Mouse (Mus musculus) heart, postnatal 10 days (tissue): ENCODE results near the gene Arhgap28. TPM values are rescaled to one million over a fixed set of nuclear protein-coding genes. Genes with fewer than 3 reads are reported as not detected.
A peak's percentile ranks its signal among the peaks of the same experiment; 100 is the strongest.

Source experiments
- DNase-seq, 2 experiments: peaks; one replicate each; pipeline ENCODE4 v3.0.0; 2021
- intact Hi-C: fragments of 180-260 bp; cut with DNase I; formaldehyde crosslinking; loops from one replicate; pipeline ENCODE4 v1.15.1; 2025
- total RNA-seq, 2 experiments: library from RNA; stranded (reverse); gene quantifications; 2 replicates each; pipeline ENCODE4 v1.2.3; 2021

Gene Arhgap28
- total RNA-seq, result 10 to 100 TPM in 1 of 2 experiments, 1 to 10 TPM in 1; 6.3 to 10.7 TPM

DNA sequence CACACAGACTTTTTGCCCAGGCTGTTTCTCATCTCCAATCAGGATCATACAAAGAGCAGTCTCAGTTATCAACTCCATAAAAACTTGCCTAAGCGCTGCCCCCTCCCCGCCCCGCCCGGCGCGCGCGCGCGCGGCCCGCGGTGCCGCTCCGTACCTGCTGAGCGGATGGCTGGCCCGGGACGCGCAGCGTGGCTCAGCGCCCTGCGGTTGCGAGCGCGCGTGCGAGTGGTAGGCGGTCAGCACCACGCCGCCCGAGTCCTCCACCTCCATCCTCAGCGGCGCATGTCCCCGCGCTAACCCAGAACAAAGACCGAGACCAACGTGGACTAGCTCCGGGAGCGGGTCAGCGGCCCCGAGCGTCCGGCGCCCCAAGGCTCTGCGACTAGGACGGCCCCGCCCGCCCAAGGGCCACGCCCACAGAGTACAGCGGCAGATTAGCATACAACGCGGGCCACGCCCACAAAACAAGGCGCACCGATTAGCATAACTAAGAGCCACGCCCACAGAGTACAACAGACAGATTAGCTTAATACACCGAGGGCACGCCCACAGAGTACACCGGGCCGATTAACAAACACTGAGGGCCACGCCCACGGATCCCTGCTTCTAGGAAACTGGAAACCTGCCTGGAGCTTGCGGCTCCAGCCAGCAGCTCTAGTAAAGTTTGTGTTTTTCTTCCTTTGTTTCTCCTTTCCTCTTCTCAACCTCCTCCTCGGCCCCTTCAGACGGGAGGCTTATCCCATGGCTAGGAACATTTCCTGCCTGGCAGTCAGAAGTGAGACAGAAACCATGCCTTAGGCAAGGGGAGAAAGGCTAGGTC is at the start of gene Arhgap28:
Gene Arhgap28 (minus strand): TSS at position 380 of the 820 bp plus-strand sequence.
- DNase-seq, result peak; percentile 95
- intact Hi-C loops, result loop anchor here (5.0 kb wide), 3 partner anchors 92 to 163 kb away; no protein-coding TSS in a partner anchor

DNA sequence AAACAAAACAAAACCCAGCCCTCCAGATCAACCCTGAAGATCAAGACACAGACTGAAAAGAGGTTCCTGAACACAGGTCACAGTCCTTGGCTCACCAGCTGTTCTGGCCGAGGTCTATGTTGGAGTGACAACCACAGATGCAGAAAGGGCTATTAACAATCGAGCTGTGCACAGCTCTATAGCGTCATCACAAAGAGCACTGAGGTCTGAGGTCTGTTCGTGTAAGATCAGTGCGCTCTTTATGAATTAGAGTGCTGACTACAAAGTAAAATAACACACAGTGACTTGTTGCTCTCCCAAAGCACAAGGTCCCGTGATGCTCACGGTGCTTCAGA is 42.4 kb upstream of the Arhgap28 start:
- DNase-seq, result no peak
- intact Hi-C loops, result no loop called here

DNA sequence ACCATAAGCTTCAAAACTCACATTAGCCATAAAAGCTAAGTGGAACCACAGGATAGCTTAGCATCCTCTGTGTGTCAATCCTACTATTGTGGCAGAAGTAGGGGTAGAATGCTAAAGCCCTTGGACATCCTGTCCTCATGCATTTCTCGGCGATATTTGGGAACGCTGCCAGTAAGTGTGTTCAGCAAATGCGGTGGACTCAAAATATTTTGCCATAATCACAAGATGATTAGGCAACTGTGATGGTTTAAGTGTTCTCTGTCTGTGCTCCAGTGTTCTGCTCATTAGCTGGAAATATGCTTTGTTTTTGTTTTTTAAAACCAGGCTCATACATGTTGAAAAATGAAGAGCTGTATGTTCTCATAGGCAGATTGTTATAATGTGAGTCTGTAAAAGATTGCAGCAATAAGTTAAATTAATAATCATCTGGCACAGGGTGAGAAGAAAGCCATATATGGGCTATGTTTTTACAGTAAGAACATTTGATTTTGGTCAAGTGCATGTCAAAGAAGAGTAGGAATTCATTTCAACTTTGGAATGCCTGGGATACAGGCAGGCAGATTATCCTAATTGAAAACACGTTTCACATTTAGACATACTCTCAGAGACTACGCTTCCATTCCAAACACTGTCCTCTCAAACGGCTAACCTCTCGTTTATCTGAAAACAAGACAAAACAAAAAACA is 41.9 kb upstream of the Arhgap28 start:
- peak; percentile 9 to 15 for DNase-seq
- intact Hi-C loops, result no loop called here

- intact Hi-C loops, result no loop called here
- DNase-seq, result no peak
These were observed 38.5 kb upstream of the Arhgap28 start for GRCm38 (mm10) chr17:68042377-68042776.

DNA sequence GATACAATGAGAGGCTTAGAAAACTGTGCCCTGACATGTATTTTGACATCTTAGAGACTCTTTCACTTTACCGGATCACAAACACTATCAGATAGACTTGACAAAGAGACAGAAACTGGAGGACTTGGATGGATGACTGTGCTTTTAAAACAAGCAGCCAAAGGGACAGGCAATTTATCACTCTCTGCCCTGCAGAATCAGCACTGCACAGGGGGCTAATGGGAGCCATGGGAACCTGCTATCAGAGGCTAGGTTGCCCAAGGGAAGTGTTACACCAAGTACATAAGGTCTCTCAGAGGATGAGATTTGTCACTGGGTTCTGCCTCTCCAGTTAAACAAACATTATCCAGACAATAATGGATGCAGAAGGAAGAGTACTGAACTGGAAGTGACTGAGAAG is 33.1 kb upstream of the Arhgap28 start:
- no peak for DNase-seq
- intact Hi-C loops, result no loop called here

GRCm38 (mm10) chr17:68029495-68029894 is 25.6 kb upstream of the Arhgap28 start:
- no peak for DNase-seq
- intact Hi-C loops, result no loop called here

- intact Hi-C loops, result no loop called here
- no peak for DNase-seq
These were observed 24.6 kb upstream of the Arhgap28 start for GRCm38 (mm10) chr17:68028519-68028918.

- no peak for DNase-seq
- intact Hi-C loops, result no loop called here
These were observed 20.4 kb upstream of the Arhgap28 start for GRCm38 (mm10) chr17:68024327-68024726.

DNA sequence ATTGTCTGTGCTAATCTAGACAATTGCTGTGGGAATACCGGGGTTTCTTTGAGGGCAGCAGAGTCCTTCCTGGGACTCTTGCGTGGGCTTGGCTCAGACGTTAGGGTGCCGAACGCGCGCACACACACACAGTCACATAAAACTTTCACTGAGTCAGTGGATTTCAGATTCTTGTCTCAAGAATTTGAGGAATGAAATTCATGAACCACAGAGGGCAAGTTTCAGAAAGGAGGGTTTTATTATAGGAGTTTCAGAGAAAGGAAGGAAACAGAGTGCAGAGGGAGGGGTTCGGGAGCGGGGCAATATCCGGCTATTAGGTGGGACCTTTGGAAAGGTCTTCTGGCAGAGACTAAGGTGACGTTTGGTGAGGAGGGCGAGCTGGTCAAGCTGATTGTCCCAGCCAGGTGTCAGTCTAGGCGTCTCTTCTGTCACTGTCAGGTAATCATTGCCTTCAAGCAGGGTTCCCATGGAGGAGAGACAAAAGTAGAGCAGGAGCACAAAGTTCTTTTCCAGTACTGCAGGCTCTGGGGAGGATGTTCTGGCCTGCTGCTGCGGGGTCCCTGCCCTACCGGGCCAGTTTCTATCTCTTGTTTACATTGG is 15.6 kb upstream of the Arhgap28 start:
- intact Hi-C loops, result no loop called here

DNA sequence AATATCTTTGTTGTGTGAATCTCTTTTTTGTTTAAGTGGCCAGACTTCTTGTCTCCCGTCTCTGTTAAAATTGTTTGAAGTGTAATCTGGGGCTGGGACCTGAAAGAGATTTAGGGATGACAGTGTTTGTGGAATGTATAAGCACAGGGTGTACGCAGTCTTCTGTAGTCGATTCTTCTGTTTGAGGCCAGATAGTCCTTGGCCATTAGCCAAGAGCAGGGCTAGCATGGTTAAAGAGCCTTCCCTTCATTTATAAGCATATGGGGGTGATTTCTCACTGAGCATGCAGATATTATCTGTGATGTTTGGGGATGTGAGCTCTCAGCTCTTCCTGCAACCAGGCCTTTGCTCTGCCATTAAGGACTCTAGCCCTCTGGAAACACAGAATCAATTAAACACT is 13.2 kb upstream of the Arhgap28 start:
- intact Hi-C loops, result no loop called here
- no peak for DNase-seq

More for the DNA sequence above, 15.6 kb upstream of the Arhgap28 start:
- DNase-seq, result no peak

DNA sequence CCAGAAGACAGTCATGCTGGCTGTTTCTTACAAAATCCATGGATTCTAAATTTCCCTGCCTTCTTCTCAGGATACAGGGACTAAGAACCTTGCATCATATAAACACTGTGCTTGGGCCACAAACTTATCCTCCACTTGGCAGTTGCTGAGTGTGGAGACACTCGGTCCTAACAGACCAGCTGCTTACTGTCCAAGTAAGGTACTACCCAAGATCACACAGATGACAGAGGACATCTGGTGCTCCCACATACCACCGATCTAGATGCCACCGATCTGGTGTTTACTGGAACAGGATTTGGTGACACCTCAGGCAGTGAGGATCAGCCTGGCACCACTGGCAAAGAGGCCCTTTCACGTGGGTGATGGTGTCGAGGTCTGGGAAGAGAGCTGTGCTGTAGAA is 7.7 kb upstream of the Arhgap28 start:
- intact Hi-C loops, result no loop called here
- DNase-seq, result no peak

- no peak for DNase-seq
- intact Hi-C loops, result no loop called here
These were observed 6.1 kb upstream of the Arhgap28 start for GRCm38 (mm10) chr17:68010041-68010440.

DNA sequence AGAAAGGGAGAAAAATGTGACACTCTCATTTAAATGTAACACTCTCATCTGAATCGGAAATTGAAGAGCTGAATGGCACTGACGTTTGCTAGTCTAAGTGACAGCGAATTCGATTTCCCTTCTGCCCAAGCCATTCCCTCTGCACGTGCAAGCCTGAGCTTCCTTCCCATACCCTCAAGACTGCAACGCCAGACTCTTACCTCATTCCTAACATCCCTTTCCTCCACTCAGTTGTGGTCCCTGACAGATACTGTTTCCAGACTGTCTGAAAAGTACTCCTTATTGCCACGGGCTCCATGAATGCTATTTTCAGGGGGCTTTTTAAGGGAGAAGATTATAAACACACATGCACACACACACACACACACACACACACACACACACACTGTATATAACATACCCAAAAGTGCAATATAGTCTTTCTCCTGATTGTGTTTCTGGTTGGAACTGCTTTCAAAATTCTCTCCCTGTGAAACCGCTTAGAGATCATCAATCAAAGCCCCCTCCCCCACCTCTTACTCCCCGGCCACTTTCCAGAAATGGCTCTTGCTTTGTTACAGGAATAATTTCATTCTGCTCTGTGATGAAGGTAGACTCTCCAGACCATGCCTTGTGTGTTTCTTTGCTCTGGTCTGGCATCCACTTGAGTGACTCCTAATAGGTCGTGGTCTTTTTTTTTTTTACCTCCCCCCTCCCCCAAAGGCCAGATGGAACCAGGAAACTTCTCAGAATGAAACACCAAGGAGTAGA is 836 bp upstream of the Arhgap28 start:
- no peak for DNase-seq
- intact Hi-C loops, result loop anchor here (5.0 kb wide), 3 partner anchors 92 to 163 kb away; no protein-coding TSS in a partner anchor

GRCm38 (mm10) chr17:68002608-68003595 is 1.0 kb downstream of the Arhgap28 start:
- intact Hi-C loops, result loop anchor here (5.0 kb wide), 3 partner anchors 91 to 164 kb away; no protein-coding TSS in a partner anchor
- peak in 1 of 2 experiments; percentile 17 for DNase-seq

DNA sequence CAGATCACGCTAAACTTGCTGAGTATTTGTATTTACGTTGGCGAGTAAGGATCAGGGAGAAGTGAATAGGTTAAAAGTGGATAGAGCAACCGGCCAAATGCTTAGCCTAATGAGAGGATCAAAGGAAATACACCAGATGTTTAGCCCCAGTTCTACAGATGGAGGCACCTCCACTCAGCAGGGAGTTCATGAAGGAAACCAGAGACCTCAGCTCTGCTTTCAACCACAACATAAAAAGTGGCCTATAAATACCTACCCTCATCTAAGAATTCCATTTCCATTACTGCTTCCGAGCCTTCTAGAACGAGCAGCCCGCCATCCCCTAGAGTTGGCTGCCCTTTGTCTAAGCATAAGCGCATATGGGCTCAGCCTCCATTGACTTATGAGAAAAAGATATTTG is 4.1 kb downstream of the Arhgap28 start:
- no peak for DNase-seq
- intact Hi-C loops, result loop anchor here (5.0 kb wide), 3 partner anchors 88 to 168 kb away; no protein-coding TSS in a partner anchor

DNA sequence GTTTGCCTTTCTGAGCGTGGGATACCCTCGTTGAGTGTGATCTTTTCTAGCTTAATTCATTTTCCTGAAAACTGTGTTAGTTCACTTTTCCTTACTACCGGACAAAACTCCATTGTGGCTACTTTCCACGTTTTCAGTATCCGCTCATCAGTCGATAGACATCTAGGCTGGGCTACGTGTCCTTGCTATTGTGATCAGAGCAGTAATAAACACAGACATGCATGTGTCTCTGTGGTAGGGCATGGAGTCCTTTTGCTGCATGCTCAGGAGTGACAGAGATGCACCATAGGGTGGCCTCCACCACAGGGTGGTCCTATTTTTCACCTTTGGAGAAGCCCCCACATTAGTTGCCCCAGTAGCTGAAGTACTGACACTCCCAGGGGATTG is 7.2 kb downstream of the Arhgap28 start:
- DNase-seq, result no peak
- intact Hi-C loops, result no loop called here

- DNase-seq, result peak; percentile 52 to 53
- intact Hi-C loops, result no loop called here
These were observed 7.7 kb downstream of the Arhgap28 start for GRCm38 (mm10) chr17:67996097-67996768.

- intact Hi-C loops, result no loop called here
- DNase-seq, result no peak
These were observed 8.6 kb downstream of the Arhgap28 start for GRCm38 (mm10) chr17:67995277-67995819.

GRCm38 (mm10) chr17:67994861-67995260 is 9.1 kb downstream of the Arhgap28 start:
- no peak for DNase-seq
- intact Hi-C loops, result no loop called here
